Mouse (Mus musculus): ENCODE measurements at regions not wholly inside any gene's neighbourhood (a gene's known extent, or its start where the extent isn't known, plus 50 kb on each side); places are given as distances from the start of the nearest gene placed in this dataset.

GRCm38 (mm10) chr13:107700268-107701139 lies 343.7 kb upstream of the Smim15 start:
- peak; percentile 70 for DNase-seq (ENCODE audit: low read depth)

GRCm38 (mm10) chr13:107699251-107699650 lies 345.0 kb upstream of the Smim15 start:
- DNase-seq (ENCODE audit: low read depth), result no peak

- peak; percentile 16 for DNase-seq (ENCODE audit: low read depth)
Measured at GRCm38 (mm10) chr13:107698345-107698744, 345.9 kb upstream of the Smim15 start.

- DNase-seq (ENCODE audit: low read depth), result peak; percentile 33
Measured at GRCm38 (mm10) chr13:107692123-107692830, 352.0 kb upstream of the Smim15 start.

- DNase-seq (ENCODE audit: low read depth), result no peak
Measured at GRCm38 (mm10) chr13:107688972-107689371, 355.3 kb upstream of the Smim15 start.

GRCm38 (mm10) chr13:107685231-107685630 lies 359.0 kb upstream of the Smim15 start:
- no peak for DNase-seq (ENCODE audit: low read depth)

GRCm38 (mm10) chr13:107683909-107684308 lies 360.3 kb upstream of the Smim15 start:
- DNase-seq (ENCODE audit: low read depth), result no peak

GRCm38 (mm10) chr13:107681719-107682118 lies 362.5 kb upstream of the Smim15 start:
- DNase-seq (ENCODE audit: low read depth), result no peak

- DNase-seq (ENCODE audit: low read depth), result no peak
Measured at GRCm38 (mm10) chr13:107678860-107679259, 365.4 kb upstream of the Smim15 start.

- peak; percentile 64 for DNase-seq (ENCODE audit: low read depth)
Measured at GRCm38 (mm10) chr13:107677091-107677470, 367.2 kb upstream of the Smim15 start.

GRCm38 (mm10) chr13:107676310-107677090 lies 367.7 kb upstream of the Smim15 start:
- DNase-seq (ENCODE audit: low read depth), result peak; percentile 69

- DNase-seq (ENCODE audit: low read depth), result no peak
Measured at GRCm38 (mm10) chr13:107672166-107672565, 372.1 kb upstream of the Smim15 start.

- no peak for DNase-seq (ENCODE audit: low read depth)
Measured at GRCm38 (mm10) chr13:107668509-107668908, 375.7 kb upstream of the Smim15 start.

- DNase-seq (ENCODE audit: low read depth), result no peak
Measured at GRCm38 (mm10) chr13:107665775-107666174, 378.5 kb upstream of the Smim15 start.

- DNase-seq (ENCODE audit: low read depth), result no peak
Measured at GRCm38 (mm10) chr13:107664197-107664596, 380.0 kb upstream of the Smim15 start.

GRCm38 (mm10) chr13:107663745-107664144 lies 380.5 kb upstream of the Smim15 start:
- no peak for DNase-seq (ENCODE audit: low read depth)

- no peak for DNase-seq (ENCODE audit: low read depth)
Measured at GRCm38 (mm10) chr13:107661414-107661813, 382.8 kb upstream of the Smim15 start.

GRCm38 (mm10) chr13:107645865-107646645 lies 398.2 kb upstream of the Smim15 start:
- DNase-seq (ENCODE audit: low read depth), result no peak

GRCm38 (mm10) chr13:107645121-107645864 lies 399.0 kb upstream of the Smim15 start:
- no peak for DNase-seq (ENCODE audit: low read depth)

- DNase-seq (ENCODE audit: low read depth), result no peak
Measured at GRCm38 (mm10) chr13:107644705-107645104, 399.5 kb upstream of the Smim15 start.
